Mouse (Mus musculus) lung, postnatal 25 days (tissue): Measurements from ENCODE around the gene C1qtnf9.

Experiments used
- DNase-seq: peaks from one replicate; pipeline ENCODE4 v3.0.0; 2022; ENCODE audit warnings: low spot score

Gene C1qtnf9

DNA sequence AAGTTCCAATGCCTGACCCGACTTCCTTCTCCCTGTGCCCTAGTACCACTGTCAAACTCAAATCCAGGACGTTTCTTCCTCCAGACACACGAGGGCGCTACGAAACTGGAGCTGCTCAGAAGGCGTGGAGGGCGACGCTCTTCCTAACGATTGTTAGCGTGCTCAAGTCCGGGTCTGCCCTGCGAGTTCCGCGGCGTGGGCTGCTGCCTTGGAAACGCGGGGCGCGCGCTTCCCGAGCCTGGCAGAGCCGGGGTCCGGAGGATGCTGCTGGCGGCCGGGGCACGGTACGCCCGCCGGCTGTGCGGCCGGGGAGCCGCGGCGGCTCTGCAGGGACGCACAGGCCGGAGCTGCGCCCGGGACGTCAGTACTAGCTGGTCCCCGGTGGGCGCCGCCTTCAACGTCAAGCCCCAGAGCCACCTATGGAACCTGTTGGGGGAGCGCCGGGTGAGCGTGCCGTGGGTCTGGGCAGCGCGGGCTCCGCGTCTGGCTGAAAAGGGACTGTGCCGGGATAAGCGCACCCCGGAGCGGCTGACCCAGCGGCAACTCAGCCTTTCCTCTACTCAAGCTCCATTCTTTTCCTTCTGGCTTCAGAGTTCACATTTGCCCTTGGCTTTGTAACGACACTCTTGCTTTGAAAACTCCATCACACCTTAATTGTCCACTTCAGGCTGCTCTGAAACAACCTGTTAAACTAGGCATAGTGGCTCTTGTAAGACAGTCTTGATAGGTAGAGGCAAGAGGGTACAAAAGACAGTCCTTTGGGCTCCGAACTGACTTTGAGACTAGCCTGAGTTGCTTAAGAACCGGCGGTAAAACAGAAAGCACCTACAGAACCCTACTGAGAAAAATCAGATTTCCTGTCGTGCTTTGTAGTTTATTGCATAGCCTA lies 16.7 kb downstream of the C1qtnf9 start, which contains the start of gene Mipep:
TSS of gene Mipep (plus strand) at position 147 of the 889 bp plus-strand sequence.
- DNase-seq: peak; percentile 88

GRCm38 (mm10) chr14:60790103-60790502 lies 22.2 kb downstream of the C1qtnf9 start:
- DNase-seq: peak; percentile 50

GRCm38 (mm10) chr14:60796600-60797322 lies 28.8 kb downstream of the C1qtnf9 start:
- no peak for DNase-seq

DNA sequence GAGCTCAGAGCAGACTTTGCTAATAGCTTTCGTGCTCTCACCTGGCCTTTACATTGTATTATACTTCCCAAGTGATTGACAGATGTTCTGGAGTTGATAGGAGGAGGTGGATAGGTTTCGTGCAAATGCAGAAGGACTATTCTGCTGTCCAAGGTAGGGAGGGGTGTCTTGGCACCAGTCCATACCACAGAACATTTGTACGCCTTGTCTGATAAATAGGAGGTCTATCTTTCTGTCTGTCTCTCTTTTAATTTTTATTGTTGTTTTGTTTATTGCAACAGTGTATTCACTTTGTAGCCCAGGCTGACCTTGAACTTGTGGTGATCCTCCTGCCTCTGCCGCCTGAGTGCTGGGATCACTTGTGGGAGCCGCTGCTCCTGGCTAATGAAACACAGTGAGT lies 29.7 kb downstream of the C1qtnf9 start:
- no peak for DNase-seq

- no peak for DNase-seq
Measured at GRCm38 (mm10) chr14:60798721-60799120, 30.8 kb downstream of the C1qtnf9 start.

GRCm38 (mm10) chr14:60799762-60800728 lies 32.1 kb downstream of the C1qtnf9 start:
- peak; percentile 54 for DNase-seq

GRCm38 (mm10) chr14:60802026-60802425 lies 34.1 kb downstream of the C1qtnf9 start:
- DNase-seq: peak; percentile 34

DNA sequence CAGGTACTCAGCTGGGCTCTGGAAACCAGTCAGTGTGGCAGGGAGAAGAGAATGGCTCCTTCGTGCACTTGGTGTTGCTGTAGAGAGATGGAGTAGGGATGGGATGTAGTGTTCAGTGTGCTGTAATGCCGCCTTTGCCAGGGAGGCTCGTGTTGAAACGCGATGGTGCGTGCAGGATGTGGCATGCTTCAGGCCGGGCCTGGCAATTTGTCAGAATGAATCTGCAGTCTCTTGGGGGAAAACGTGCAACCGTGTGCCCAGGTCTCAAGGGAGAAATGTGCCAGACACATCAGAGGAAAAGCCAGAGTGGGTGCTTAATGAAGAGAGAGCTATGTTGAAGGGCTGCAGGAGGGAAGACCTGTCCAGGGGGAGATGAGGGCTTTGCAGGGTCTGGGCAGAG lies 37.0 kb downstream of the C1qtnf9 start:
- no peak for DNase-seq

DNA sequence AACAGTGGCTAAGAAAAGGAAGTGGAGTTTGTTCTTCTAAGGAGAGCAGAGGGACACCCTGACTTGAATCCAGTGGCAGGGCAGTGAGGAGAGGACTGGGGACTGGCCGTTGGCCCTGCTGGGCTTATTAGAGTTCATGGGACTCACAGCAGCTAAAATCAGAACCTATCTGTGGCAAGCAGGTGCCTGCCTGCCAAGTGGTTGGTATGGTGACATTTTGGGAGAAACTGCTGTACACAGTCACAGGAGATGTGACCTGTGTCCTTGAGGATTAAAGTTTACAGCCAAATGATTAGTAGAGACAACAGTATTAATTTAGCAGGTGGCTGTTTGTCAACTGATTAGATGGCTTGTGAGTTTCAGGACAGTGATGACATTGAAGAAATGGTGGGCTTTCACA lies 37.9 kb downstream of the C1qtnf9 start:
- no peak for DNase-seq

GRCm38 (mm10) chr14:60806891-60807344 lies 39.0 kb downstream of the C1qtnf9 start:
- no peak for DNase-seq

DNA sequence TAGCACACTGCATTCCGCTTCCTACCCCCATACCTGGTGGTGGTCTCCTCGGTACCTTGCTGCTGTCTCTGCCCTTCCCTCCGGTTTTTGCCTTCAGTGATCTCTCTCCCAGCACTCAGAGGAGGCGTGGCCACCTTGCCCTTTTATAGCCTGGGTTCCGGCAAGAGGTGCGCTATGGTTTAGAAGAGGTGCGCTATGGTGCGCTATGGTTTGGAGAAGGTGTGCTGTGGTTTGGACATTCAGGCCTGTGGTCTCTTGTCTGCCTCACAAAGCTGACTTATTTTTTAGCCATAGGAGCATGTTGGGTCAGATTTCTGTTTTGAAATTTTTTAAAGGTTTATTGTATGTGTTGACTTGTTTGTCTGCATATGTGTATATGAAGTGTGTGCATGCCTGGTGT lies 41.9 kb downstream of the C1qtnf9 start:
- DNase-seq: no peak

- no peak for DNase-seq
Measured at GRCm38 (mm10) chr14:60811547-60811946, 43.6 kb downstream of the C1qtnf9 start.

- DNase-seq: peak; percentile 81
Measured at GRCm38 (mm10) chr14:60815098-60815497, 47.2 kb downstream of the C1qtnf9 start.

DNA sequence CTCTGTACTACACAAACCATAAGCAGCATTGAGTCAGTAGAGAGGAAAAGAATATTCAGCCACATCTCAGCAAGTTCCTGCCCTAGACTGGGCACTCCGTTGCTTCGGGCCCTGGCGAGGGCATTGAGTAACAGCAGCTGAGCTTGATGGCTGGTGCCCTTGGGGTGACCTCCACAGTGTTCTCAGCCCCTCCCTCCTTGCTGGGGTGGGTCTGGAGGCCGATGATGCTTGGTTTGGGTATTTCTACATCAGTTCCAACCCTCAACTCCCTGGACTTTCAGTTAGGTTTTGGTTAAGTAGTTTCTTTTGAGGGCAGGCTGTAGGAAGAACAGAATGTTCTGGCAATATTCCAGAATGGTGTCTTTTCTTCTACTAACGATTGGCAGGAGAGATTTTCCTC lies 50.1 kb downstream of the C1qtnf9 start:
- DNase-seq: peak; percentile 39

GRCm38 (mm10) chr14:60830096-60830495 lies 62.2 kb downstream of the C1qtnf9 start:
- no peak for DNase-seq
